11 mouse cellular contexts compared by ENCODE assay signal in the genomic region with DNA sequence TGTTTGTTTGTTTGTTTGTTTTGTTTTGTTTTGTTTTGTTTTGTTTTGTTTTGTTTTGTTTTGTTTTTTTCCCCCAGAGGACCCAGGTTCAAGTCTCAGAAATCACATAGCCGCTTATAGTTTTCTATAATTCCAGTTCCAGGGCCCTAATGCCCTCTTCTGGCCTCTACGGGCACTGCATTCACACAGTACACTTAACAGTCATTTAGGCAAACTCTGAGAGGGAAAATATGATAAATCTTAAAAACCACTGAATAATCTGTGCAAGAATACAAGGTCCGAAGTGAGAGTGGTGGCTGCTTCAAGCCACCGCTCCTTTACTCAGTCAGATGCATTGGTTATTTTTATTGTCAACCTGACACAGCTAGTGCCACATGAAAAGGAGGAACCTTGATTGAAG. TPM values are rescaled to one million over a fixed set of nuclear protein-coding genes. Genes with fewer than 3 reads are reported as not detected.
DNase-seq lines count a peak whose midpoint lies in the region; ATAC-seq and TF ChIP-seq lines count a peak whose summit lies in the region.
"Had no signal": no experiment of that assay in that cellular context is flagged by ENCODE, and none has a peak within 500 bp of the region (broad histone marks: within the 10 kb centered on the region; RNA-seq: fewer than 3 reads in every experiment).

No protein-coding gene starts in this region.

- H3K27ac ChIP-seq in heart, embryonic 10.5 days = peak overlapping the region; percentile 22; the same call in 1 of the 2 replicates
- no peak overlapping the region for H3K27ac ChIP-seq in liver, embryonic 14.5 days
- no peak overlapping the region for H3K27ac ChIP-seq in liver, embryonic 12.5 days
- no peak overlapping the region; the same call in 1 of the 2 replicates for H3K27ac ChIP-seq in MEL (ENCODE audit: control insufficient read depth, low read depth, low read length)
- H3K27ac ChIP-seq: embryonic facial prominence, embryonic 15.5 days; midbrain, embryonic 15.5 days had no signal

- no peak overlapping the region for H3K4me3 ChIP-seq in heart, embryonic 10.5 days
- no peak overlapping the region for H3K4me3 ChIP-seq in liver, embryonic 14.5 days (ENCODE audit: insufficient read depth in 1 of 2, low read depth in 2 of 2, low read length in 2 of 2)
- H3K4me3 ChIP-seq in liver, embryonic 12.5 days = no peak overlapping the region
- no peak overlapping the region for H3K4me3 ChIP-seq in MEL (ENCODE audit: control insufficient read depth in 1 of 2, insufficient read depth in 1 of 2, low read depth in 2 of 2, low read length in 2 of 2)
- H3K4me3 ChIP-seq: embryonic facial prominence, embryonic 15.5 days; midbrain, embryonic 15.5 days had no signal

- no peaks in the 10 kb centered on the region for H3K27me3 ChIP-seq in heart, embryonic 10.5 days (ENCODE audit: insufficient read depth, poor library complexity, severe bottlenecking)
- no peaks in the 10 kb centered on the region for H3K27me3 ChIP-seq in liver, embryonic 14.5 days (ENCODE audit: control insufficient read depth, insufficient read depth, low read length)
- no peaks in the 10 kb centered on the region for H3K27me3 ChIP-seq in liver, embryonic 12.5 days (replicated peaks)
- peaks cover 0 to 6% of the 10 kb centered on the region in 2 experiments; a peak in 3 of 4 replicates for H3K27me3 ChIP-seq in MEL (ENCODE audit: control insufficient read depth in 1 of 2, insufficient read depth in 2 of 2, low read length in 2 of 2)
- H3K27me3 ChIP-seq: embryonic facial prominence, embryonic 15.5 days; midbrain, embryonic 15.5 days had no signal

- H3K4me1 ChIP-seq in heart, embryonic 10.5 days = peaks cover 34% of the 10 kb centered on the region
- H3K4me1 ChIP-seq in liver, embryonic 14.5 days (replicated peaks; ENCODE audit: control insufficient read depth in 2 of 2, insufficient read depth in 2 of 2, low read length in 1 of 2) = peaks cover 0 to 12% of the 10 kb centered on the region in 2 experiments; a peak in 2 of 4 replicates
- H3K4me1 ChIP-seq in liver, embryonic 12.5 days = peaks cover 20% of the 10 kb centered on the region
- peaks cover 2 to 18% of the 10 kb centered on the region in 2 experiments; a peak in 2 of 4 replicates for H3K4me1 ChIP-seq in MEL (ENCODE audit: control insufficient read depth in 1 of 2, insufficient read depth in 2 of 2, low read length in 2 of 2)

- no peaks in the 10 kb centered on the region for H3K36me3 ChIP-seq in heart, embryonic 10.5 days
- H3K36me3 ChIP-seq in liver, embryonic 14.5 days (replicated peaks; ENCODE audit: control insufficient read depth, insufficient read depth, low read depth) = no peaks in the 10 kb centered on the region
- no peaks in the 10 kb centered on the region for H3K36me3 ChIP-seq in liver, embryonic 12.5 days
- H3K36me3 ChIP-seq in MEL (ENCODE audit: control insufficient read depth in 1 of 2, insufficient read depth in 2 of 2, low read length in 2 of 2) = peaks cover 0 to 15% of the 10 kb centered on the region in 2 experiments; a peak in 2 of 4 replicates
- H3K36me3 ChIP-seq: embryonic facial prominence, embryonic 15.5 days; midbrain, embryonic 15.5 days had no signal

- TF ChIP-seq EP300 in liver, embryonic 14.5 days (IDR thresholded peaks at IDR 0.05; ENCODE audit: low read depth) = no peak
- peak in 1 of 2 experiments; percentile 27; a peak in 1 of 4 replicates for TF ChIP-seq EP300 in MEL (IDR thresholded peaks at IDR 0.05; ENCODE audit: low read depth in 1 of 2, low read length in 2 of 2)

- no peak for ATAC-seq in liver, embryonic 14.5 days (ENCODE audit: insufficient read depth)
- no peak for ATAC-seq in liver, embryonic 12.5 days
- ATAC-seq: midbrain, embryonic 15.5 days had no signal

- H3K4me2 ChIP-seq in liver, embryonic 14.5 days (ENCODE audit: low read depth) = no peak overlapping the region
- H3K4me2 ChIP-seq in liver, embryonic 12.5 days = no peak overlapping the region
- H3K4me2 ChIP-seq: embryonic facial prominence, embryonic 15.5 days; midbrain, embryonic 15.5 days had no signal

- peak; percentile 48 for TF ChIP-seq CTCF in liver, embryonic 14.5 days (IDR thresholded peaks at IDR 0.05; ENCODE audit: low read depth)
- peak; percentile 54 to 78 (median 65) for TF ChIP-seq CTCF in MEL (IDR thresholded peaks at IDR 0.05 in 2 of 3, conservative IDR thresholded peaks at IDR 0.05 in 1 of 3; ENCODE audit: control insufficient read depth in 1 of 3, insufficient read depth in 1 of 3, low read depth in 2 of 3, low read length in 3 of 3, poor library complexity in 1 of 3, severe bottlenecking in 1 of 3)

- DNase-seq in heart, embryonic 10.5 days (ENCODE audit: low spot score) = no peak
- no peak for DNase-seq in heart, adult 11 months
- DNase-seq in liver, embryonic 14.5 days (ENCODE audit: low read depth in 3 of 3, low spot score in 3 of 3) = no peak
- DNase-seq in MEL (ENCODE audit: low read depth, low spot score) = peak; percentile 65
- DNase-seq in naive thymus-derived CD4-positive, alpha-beta T cell, adult 2 months (ENCODE audit: low read depth) = peak; percentile 50
- DNase-seq in urinary bladder, adult 2 months (ENCODE audit: low spot score) = no peak
- no peak for DNase-seq in embryo, embryonic 11 days
- DNase-seq: kidney, postnatal 14 days had no signal

- TF ChIP-seq POLR2A in MEL (IDR thresholded peaks at IDR 0.05; ENCODE audit: control insufficient read depth in 1 of 2, insufficient read depth in 1 of 2, low read depth in 1 of 2, low read length in 2 of 2, poor library complexity in 1 of 2) = no peak

- 81% methylated on average over 4 of the region's 4 CpGs for WGBS in heart, embryonic 10.5 days
- 62% methylated on average over 4 of the region's 4 CpGs for WGBS in liver, embryonic 14.5 days (ENCODE audit: insufficient replicate concordance)
- 66% methylated on average over 4 of the region's 4 CpGs for WGBS in liver, embryonic 12.5 days (ENCODE audit: insufficient replicate concordance)

- no peak overlapping the region for H3K9ac ChIP-seq in liver, embryonic 14.5 days (replicated peaks)
- H3K9ac ChIP-seq in liver, embryonic 12.5 days = no peak overlapping the region
- H3K9ac ChIP-seq in MEL (ENCODE audit: control insufficient read depth, low read depth, low read length, poor library complexity, severe bottlenecking) = no peak overlapping the region
- H3K9ac ChIP-seq: embryonic facial prominence, embryonic 15.5 days; midbrain, embryonic 15.5 days had no signal

- peak; percentile 68 for TF ChIP-seq RAD21 in MEL (IDR thresholded peaks at IDR 0.05; ENCODE audit: low read depth, low read length)

- H3K79me2 ChIP-seq in MEL (ENCODE audit: control insufficient read depth, insufficient read depth, low read length, poor library complexity) = no peaks in the 10 kb centered on the region

- H3K9me3 ChIP-seq in heart, embryonic 10.5 days = 0 out of 2 replicates have a peak, but pooled peaks cover 3% of the 10 kb centered on the region
- H3K9me3 ChIP-seq in liver, embryonic 14.5 days (ENCODE audit: control insufficient read depth, low read length) = no peaks in the 10 kb centered on the region
- H3K9me3 ChIP-seq in liver, embryonic 12.5 days (replicated peaks) = peaks cover 6% of the 10 kb centered on the region; the same call in 1 of the 2 replicates
- H3K9me3 ChIP-seq in MEL (replicated peaks; ENCODE audit: insufficient read depth, low read length) = no peaks in the 10 kb centered on the region
- H3K9me3 ChIP-seq: embryonic facial prominence, embryonic 15.5 days; midbrain, embryonic 15.5 days had no signal

TF ChIP-seq in MEL, 35 proteins besides CTCF, POLR2A, EP300 and RAD21:
- TF ChIP-seq MXI1 (IDR thresholded peaks at IDR 0.05; ENCODE audit: low read depth, low read length) (0 out of 2 replicates have a peak, but pooled peaks have one; percentile 14), ETS1 (IDR thresholded peaks at IDR 0.05; ENCODE audit: low read depth, low read length) (0 out of 2 replicates have a peak, but pooled peaks have one; percentile 16), MAX (IDR thresholded peaks at IDR 0.05; ENCODE audit: low read length) (0 out of 2 replicates have a peak, but pooled peaks have one; percentile 26), ZC3H11A (IDR thresholded peaks at IDR 0.05; ENCODE audit: low read depth, low read length) (peak; percentile 64), ELF1 (IDR thresholded peaks at IDR 0.05; ENCODE audit: low read depth, low read length) (no peak), SIN3A (IDR thresholded peaks at IDR 0.05; ENCODE audit: low read length) (no peak), CHD2 (IDR thresholded peaks at IDR 0.05; ENCODE audit: low read length) (no peak), RCOR1 (IDR thresholded peaks at IDR 0.05; ENCODE audit: low read depth, low read length) (peak; percentile 74; the same call in 1 of the 2 replicates), SMC3 (IDR thresholded peaks at IDR 0.05; ENCODE audit: low read depth, low read length) (peak; percentile 64), BHLHE40 (IDR thresholded peaks at IDR 0.05; ENCODE audit: borderline replicate concordance, low read depth, low read length) (no peak), CHD1 (IDR thresholded peaks at IDR 0.05; ENCODE audit: low read depth, low read length) (0 out of 2 replicates have a peak, but pooled peaks have one; percentile 46), MAFK (IDR thresholded peaks at IDR 0.05; ENCODE audit: borderline replicate concordance, low read depth, low read length) (no peak), POLR2AphosphoS2 (IDR thresholded peaks at IDR 0.05; ENCODE audit: low read length) (no peak)

RNA-seq across cellular contexts. Expression of a gene that starts 15.9 kb away (rescaled TPM):
- 29.8 and 38.8 TPM in 2 replicates for polyA plus RNA-seq in heart, embryonic 10.5 days (2016; fragmentation: Nextera tagmentation; extraction: Ambion mirVana)
- polyA plus RNA-seq in liver, embryonic 14.5 days (2012; rRNA removed) = 8.3 and 11.9 TPM in 2 replicates
- 9.0 and 13.4 TPM in 2 replicates for polyA plus RNA-seq in liver, embryonic 14.5 days (2014; fragmentation: Nextera tagmentation; extraction: Ambion mirVana)
- polyA plus RNA-seq in liver, embryonic 12.5 days (2016; fragmentation: Nextera tagmentation; extraction: Ambion mirVana) = 31.7 and 33.5 TPM in 2 replicates
- total RNA-seq in MEL (2012; rRNA removed) = 2.5 and 2.6 TPM in 2 replicates
- 1 to 10 TPM in 1 of 2 experiments, not detected in 1; 8.2 TPM for polyA plus RNA-seq in MEL (2012; ENCODE audit: insufficient read depth in 1 of 2, insufficient read length in 2 of 2, low read depth in 1 of 2, low replicate concordance in 2 of 2, missing spikeins in 1 of 2)
- 44.9 and 49.1 TPM in 2 replicates for polyA plus RNA-seq in urinary bladder, adult 2 months (2012; rRNA removed)

RNA-seq across cellular contexts. Expression of a gene that starts 21.6 kb away (rescaled TPM):
- polyA plus RNA-seq in heart, embryonic 10.5 days (2016; fragmentation: Nextera tagmentation; extraction: Ambion mirVana) = 365 and 443 TPM in 2 replicates
- 30.1 and 43.9 TPM in 2 replicates for polyA plus RNA-seq in liver, embryonic 14.5 days (2012; rRNA removed)
- polyA plus RNA-seq in liver, embryonic 14.5 days (2014; fragmentation: Nextera tagmentation; extraction: Ambion mirVana) = 115 and 128 TPM in 2 replicates
- 165 and 171 TPM in 2 replicates for polyA plus RNA-seq in liver, embryonic 12.5 days (2016; fragmentation: Nextera tagmentation; extraction: Ambion mirVana)
- 69.6 and 70.2 TPM in 2 replicates for total RNA-seq in MEL (2012; rRNA removed)
- polyA plus RNA-seq in MEL (2012; ENCODE audit: insufficient read depth in 1 of 2, insufficient read length in 2 of 2, low read depth in 1 of 2, low replicate concordance in 2 of 2, missing spikeins in 1 of 2) = 100 to 1,000 TPM in 1 of 2 experiments, not detected in 1; 152 TPM
- 176 and 189 TPM in 2 replicates for polyA plus RNA-seq in urinary bladder, adult 2 months (2012; rRNA removed)

Comparison
In these comparisons a context has a peak if more than half of its experiments do, and no peak if none do; other contexts are left out.
1. DNase-seq: peak in MEL (single experiment) and naive thymus-derived CD4-positive, alpha-beta T cell, adult 2 months (single experiment); none in heart, embryonic 10.5 days (single experiment), heart, adult 11 months (single experiment), liver, embryonic 14.5 days (0 of 3), urinary bladder, adult 2 months (single experiment) and embryo, embryonic 11 days (single experiment).